Mouse (Mus musculus): ENCODE data around the gene Fdxr. TPM values are rescaled to one million over a fixed set of nuclear protein-coding genes. Genes with fewer than 3 reads are reported as not detected.

Gene Fdxr
- total and polyA plus RNA-seq, 2 experiments from 2014 or later, result 14.8 to 18.8 TPM

- TF ChIP-seq CTCF (IDR thresholded peaks at IDR 0.05), result no peak
- Histone ChIP-seq H3K4me3 (ENCODE audit: low read depth, low read length) (no peak overlapping the region), H3K9me3 (ENCODE audit: low read length) (no peaks in the 10 kb centered on the region), H3K4me2 (ENCODE audit: low read depth, low read length, poor library complexity, severe bottlenecking) (no peak overlapping the region), H3K4me1 (ENCODE audit: insufficient read depth, low read length) (peaks cover 22% of the 10 kb centered on the region), H3K36me3 (ENCODE audit: insufficient read depth, low read length) (peaks cover 26% of the 10 kb centered on the region), H3K9ac (replicated peaks; ENCODE audit: low read length, poor library complexity, severe bottlenecking) (no peak overlapping the region), H3K27me3 (ENCODE audit: insufficient read depth, low read length) (peaks cover 28% of the 10 kb centered on the region), H3K27ac (ENCODE audit: low read depth, low read length) (no peak overlapping the region)
- 85% methylated on average over 9 of the region's 9 CpGs for WGBS
- DNase-seq (ENCODE audit: low spot score) (no peak), ATAC-seq (ENCODE audit: low FRiP score) (no peak)
Measured at GRCm38 (mm10) chr11:115271052-115271451, 5.8 kb downstream of the Fdxr start.

GRCm38 (mm10) chr11:115270148-115270861, 6.5 kb downstream of the Fdxr start:
- Histone ChIP-seq H3K4me1 (ENCODE audit: insufficient read depth, low read length) (peaks cover 15% of the 10 kb centered on the region), H3K4me2 (ENCODE audit: low read depth, low read length, poor library complexity, severe bottlenecking) (no peak overlapping the region), H3K36me3 (ENCODE audit: insufficient read depth, low read length) (peaks cover 26% of the 10 kb centered on the region), H3K9me3 (ENCODE audit: low read length) (no peaks in the 10 kb centered on the region), H3K27ac (ENCODE audit: low read depth, low read length) (no peak overlapping the region), H3K27me3 (ENCODE audit: insufficient read depth, low read length) (peaks cover 35% of the 10 kb centered on the region), H3K4me3 (ENCODE audit: low read depth, low read length) (no peak overlapping the region), H3K9ac (replicated peaks; ENCODE audit: low read length, poor library complexity, severe bottlenecking) (no peak overlapping the region)
- ATAC-seq (ENCODE audit: low FRiP score) (peak; percentile 43; the same call in 1 of the 2 replicates), DNase-seq (ENCODE audit: low spot score) (peak; percentile 88)
- peak; percentile 97 for TF ChIP-seq CTCF (IDR thresholded peaks at IDR 0.05)
- WGBS, result 32% methylated on average over 19 of the region's 19 CpGs

- no peak for TF ChIP-seq CTCF (IDR thresholded peaks at IDR 0.05)
- ATAC-seq (ENCODE audit: low FRiP score) (no peak), DNase-seq (ENCODE audit: low spot score) (no peak)
- Histone ChIP-seq H3K27me3 (ENCODE audit: insufficient read depth, low read length) (peaks cover 42% of the 10 kb centered on the region), H3K36me3 (ENCODE audit: insufficient read depth, low read length) (peaks cover 26% of the 10 kb centered on the region), H3K4me1 (ENCODE audit: insufficient read depth, low read length) (peaks cover 10% of the 10 kb centered on the region; the same call in 1 of the 2 replicates), H3K9me3 (ENCODE audit: low read length) (no peaks in the 10 kb centered on the region), H3K27ac (ENCODE audit: low read depth, low read length) (no peak overlapping the region), H3K4me2 (ENCODE audit: low read depth, low read length, poor library complexity, severe bottlenecking) (no peak overlapping the region), H3K9ac (replicated peaks; ENCODE audit: low read length, poor library complexity, severe bottlenecking) (no peak overlapping the region), H3K4me3 (ENCODE audit: low read depth, low read length) (no peak overlapping the region)
- WGBS, result 90% methylated on average over 27 of the region's 27 CpGs
Measured at GRCm38 (mm10) chr11:115269330-115270066, 7.4 kb downstream of the Fdxr start.

- Histone ChIP-seq H3K9me3 (ENCODE audit: low read length) (no peaks in the 10 kb centered on the region), H3K9ac (replicated peaks; ENCODE audit: low read length, poor library complexity, severe bottlenecking) (no peak overlapping the region), H3K4me1 (ENCODE audit: insufficient read depth, low read length) (peaks cover 7% of the 10 kb centered on the region; the same call in 1 of the 2 replicates), H3K27me3 (ENCODE audit: insufficient read depth, low read length) (peaks cover 51% of the 10 kb centered on the region), H3K36me3 (ENCODE audit: insufficient read depth, low read length) (peaks cover 26% of the 10 kb centered on the region), H3K4me3 (ENCODE audit: low read depth, low read length) (no peak overlapping the region), H3K4me2 (ENCODE audit: low read depth, low read length, poor library complexity, severe bottlenecking) (no peak overlapping the region), H3K27ac (ENCODE audit: low read depth, low read length) (no peak overlapping the region)
- DNase-seq (ENCODE audit: low spot score), result no peak
- ATAC-seq (ENCODE audit: low FRiP score), result no peak
- TF ChIP-seq CTCF (IDR thresholded peaks at IDR 0.05), result no peak
- WGBS, result 81% methylated on average over 11 of the region's 11 CpGs
Measured at GRCm38 (mm10) chr11:115267958-115268357, 8.9 kb downstream of the Fdxr start.

- H3K9ac ChIP-seq (replicated peaks; ENCODE audit: low read length, poor library complexity, severe bottlenecking), result peak within 1 kb of the TSS; percentile 46
- ATAC-seq (ENCODE audit: low FRiP score), result no peak
Measured at GRCm38 (mm10) chr11:115267061-115267883, 9.6 kb downstream of the Fdxr start, which contains the start of gene Grin2c. Grin2c (minus strand) TSS chr11:115267243.

More at GRCm38 (mm10) chr11:115267061-115267883, 9.6 kb downstream of the Fdxr start, which contains the start of gene Grin2c:
- no peak for TF ChIP-seq CTCF (IDR thresholded peaks at IDR 0.05)
- no peaks in the 10 kb centered on the region for H3K9me3 ChIP-seq (ENCODE audit: low read length)
- DNase-seq (ENCODE audit: low spot score), result no peak
- H3K36me3 ChIP-seq (ENCODE audit: insufficient read depth, low read length), result peaks cover 26% of the 10 kb centered on the region
- no peak within 1 kb of the TSS for H3K27ac ChIP-seq (ENCODE audit: low read depth, low read length)
- H3K4me2 ChIP-seq (ENCODE audit: low read depth, low read length, poor library complexity, severe bottlenecking), result peak within 1 kb of the TSS; percentile 72
- H3K4me1 ChIP-seq (ENCODE audit: insufficient read depth, low read length), result peaks cover 7% of the 10 kb centered on the region; the same call in 1 of the 2 replicates
- peaks cover 52% of the 10 kb centered on the region for H3K27me3 ChIP-seq (ENCODE audit: insufficient read depth, low read length)
- H3K4me3 ChIP-seq (ENCODE audit: low read depth, low read length), result peak within 1 kb of the TSS; percentile 35
- WGBS, result 8% methylated on average over 36 of the region's 50 CpGs

Measured in midbrain, postnatal 0 days (tissue).